Mouse (Mus musculus) myocyte (in vitro differentiated cells): ENCODE results near the gene Tmem161a. TPM values are rescaled to one million over a fixed set of nuclear protein-coding genes. Genes with fewer than 3 reads are reported as not detected.
"Not testable (repeated sequence)": the region's sequence is repeated elsewhere in the genome, so short reads cannot be mapped to it uniquely, and the experiment has no call there.

Experiments used
- H3K27me3 ChIP-seq: one replicate; pipeline ENCODE4 v1.6.1; 2011; ENCODE audit not compliant: control insufficient read depth, insufficient read depth, insufficient read length
- H3K36me3 ChIP-seq: one replicate; pipeline ENCODE4 v1.6.1; 2011; ENCODE audit not compliant: control insufficient read depth, insufficient read depth
- H3K4me2 ChIP-seq: one replicate; pipeline ENCODE4 v1.6.1; 2011; ENCODE audit warnings: low read depth, control low read depth
- H3K4me3 ChIP-seq: one replicate; pipeline ENCODE4 v1.5.1; 2011; ENCODE audit warnings: mild to moderate bottlenecking, control low read depth, moderate library complexity
- H3K79me2 ChIP-seq: one replicate; pipeline ENCODE4 v1.6.1; 2011; ENCODE audit not compliant: control insufficient read depth, insufficient read depth
- H3ac ChIP-seq: one replicate; pipeline ENCODE4 v1.6.1; 2011; ENCODE audit not compliant: control insufficient read depth, insufficient read length
- CEBPB ChIP-seq: IDR thresholded peaks from 2 replicates; pipeline ENCODE4 v1.6.1; 2011; ENCODE audit warnings: mild to moderate bottlenecking, moderate library complexity; ENCODE audit not compliant: poor library complexity, insufficient read depth, severe bottlenecking
- MAX ChIP-seq: IDR thresholded peaks from one replicate; pipeline ENCODE4 v1.6.1; 2011; ENCODE audit warnings: low read depth, mild to moderate bottlenecking, control low read depth
- MYOD1 ChIP-seq, 3 experiments: IDR thresholded peaks; one replicate each; pipeline ENCODE4 v1.6.1; 2011; ENCODE audit warnings: control low read depth in 2 of 3, low read depth in 2 of 3, mild to moderate bottlenecking in 2 of 3, moderate library complexity in 1 of 3; ENCODE audit not compliant: insufficient read length in 2 of 3, control insufficient read depth in 1 of 3
- MYOG ChIP-seq, 3 experiments: IDR thresholded peaks; one replicate each; pipeline ENCODE4 v1.6.1; 2011; ENCODE audit warnings: control low read depth in 2 of 3, low read depth in 2 of 3, mild to moderate bottlenecking in 2 of 3; ENCODE audit not compliant: insufficient read length in 2 of 3, control insufficient read depth in 1 of 3, insufficient read depth in 1 of 3
- POLR2A ChIP-seq: IDR thresholded peaks from one replicate; pipeline ENCODE4 v1.6.1; 2011; ENCODE audit warnings: low read depth, mild to moderate bottlenecking, control low read depth, moderate library complexity; ENCODE audit not compliant: insufficient read length
- POLR2AphosphoS2 ChIP-seq: IDR thresholded peaks from one replicate; pipeline ENCODE4 v1.6.1; 2011; ENCODE audit warnings: low read depth, control low read depth; ENCODE audit not compliant: insufficient read length
- REST ChIP-seq: IDR thresholded peaks from one replicate; pipeline ENCODE4 v1.6.1; 2011; ENCODE audit warnings: mild to moderate bottlenecking, control low read depth, moderate library complexity; ENCODE audit not compliant: insufficient read depth, insufficient read length
- SRF ChIP-seq: IDR thresholded peaks from one replicate; pipeline ENCODE4 v1.6.1; 2011; ENCODE audit warnings: low read depth; ENCODE audit not compliant: control insufficient read depth, insufficient read length
- TCF12 ChIP-seq: IDR thresholded peaks from one replicate; pipeline ENCODE4 v1.6.1; 2011; ENCODE audit warnings: mild to moderate bottlenecking, control low read depth; ENCODE audit not compliant: poor library complexity, insufficient read depth, severe bottlenecking
- USF1 ChIP-seq: IDR thresholded peaks from one replicate; pipeline ENCODE4 v1.6.1; 2011; ENCODE audit warnings: low read depth, mild to moderate bottlenecking, control low read depth, moderate library complexity
- polyA plus RNA-seq: library from polyadenylated mRNA; unstranded; fragments of >200 nt; fragmentation: generic; extraction: Trizol; gene quantifications from one replicate; pipeline ENCODE4 v1.2.1, GENCODE M21; 2012; ENCODE audit warnings: missing spikeins

Tmem161a gene
- polyA plus RNA-seq, 1 experiment = 132 TPM

DNA sequence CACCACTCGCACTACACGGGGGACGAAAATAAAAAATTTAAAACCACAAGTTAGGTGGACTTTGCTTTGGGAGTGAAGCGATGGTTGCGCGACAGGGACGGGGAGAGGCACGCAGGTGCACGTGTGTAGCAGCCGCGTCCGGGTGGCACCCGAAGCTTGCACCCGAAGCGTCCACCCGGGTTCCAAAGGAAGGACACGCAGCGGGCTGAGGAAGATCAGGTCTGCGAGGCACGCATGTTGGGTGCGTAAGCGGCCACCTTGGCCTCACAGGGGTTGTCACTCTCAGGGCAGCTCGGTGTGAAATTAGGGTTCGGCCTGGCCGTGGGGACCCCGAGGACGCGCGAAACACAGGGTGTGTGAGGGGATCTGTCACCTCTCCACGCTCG is 39.6 kb downstream of the Tmem161a start:
- H3K27me3 ChIP-seq = no peaks in the 10 kb centered on the region
- H3ac ChIP-seq = peak overlapping the region; percentile 7
- H3K79me2 ChIP-seq = no peaks in the 10 kb centered on the region
- peak overlapping the region; percentile 96 for H3K4me2 ChIP-seq
- no peaks in the 10 kb centered on the region for H3K36me3 ChIP-seq
- H3K4me3 ChIP-seq = peak overlapping the region; percentile 33
- TF ChIP-seq SRF (no peak), CEBPB (no peak), REST (no peak), MAX (no peak)

DNA sequence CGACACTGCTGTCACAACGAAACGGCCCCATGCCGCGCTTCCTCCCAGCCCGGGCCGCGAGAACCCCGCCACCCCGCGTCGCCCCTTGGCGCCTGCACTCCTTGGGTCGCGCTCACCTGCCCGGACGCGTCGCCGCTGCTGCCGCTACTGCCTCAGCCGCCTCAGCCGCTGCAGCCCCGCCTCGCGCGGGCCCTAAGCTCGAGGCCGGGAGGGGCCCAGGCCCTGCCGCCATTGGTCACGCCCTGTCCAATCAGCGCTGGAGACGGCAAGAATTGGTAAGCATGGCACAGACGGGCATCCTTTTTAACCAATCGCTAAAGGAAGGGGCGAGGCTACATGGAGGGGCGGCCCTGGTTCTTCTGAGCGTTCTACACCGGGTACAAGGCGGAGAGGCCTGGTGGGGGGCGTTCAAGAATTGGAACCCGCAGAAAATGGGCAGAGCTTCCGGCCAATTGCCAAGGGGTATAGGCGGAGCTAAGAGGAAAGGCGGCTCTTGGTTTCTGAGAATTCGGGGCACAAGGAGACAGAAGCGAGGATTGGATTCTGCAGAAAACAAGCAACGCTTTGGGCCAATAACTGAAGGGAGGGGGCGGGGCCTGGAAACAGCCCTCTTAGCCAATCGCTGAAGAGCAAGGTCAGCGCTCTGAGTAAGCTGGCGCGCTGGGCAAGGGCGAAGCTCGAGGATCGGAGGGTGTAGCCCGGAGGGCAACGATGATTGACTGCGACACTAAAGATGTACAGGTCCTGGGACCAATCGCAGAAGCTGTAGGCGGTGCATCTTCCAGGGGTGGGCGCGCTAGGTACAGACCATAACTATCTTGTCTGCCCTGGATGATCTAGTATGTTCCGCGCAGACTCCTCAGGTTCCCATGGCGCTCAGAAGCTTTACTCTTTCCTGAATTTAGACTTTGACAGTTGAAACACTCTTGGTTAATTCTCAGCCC is 40.2 kb downstream of the Tmem161a start, which contains the start of gene Slc25a42:
TSS of gene Slc25a42 (minus strand) at position 194 of the 944 bp plus-strand sequence.
- TF ChIP-seq POLR2AphosphoS2 = peak; percentile 71
- TF ChIP-seq SRF = peak; percentile 70
- peak in 1 of 3 experiments; percentile 55 for TF ChIP-seq MYOD1 (IDR thresholded peaks at IDR 0.05; ENCODE audit: control insufficient read depth in 1 of 3, insufficient read length in 2 of 3, low read depth in 2 of 3)
- no peak for TF ChIP-seq MAX
- TF ChIP-seq POLR2A = peak; percentile 88
- no peak for TF ChIP-seq TCF12
- TF ChIP-seq USF1 = no peak
- H3K4me2 ChIP-seq = peak within 1 kb of the TSS; percentile 96
- H3K79me2 ChIP-seq = no peaks in the 10 kb centered on the region
- H3ac ChIP-seq = peak within 1 kb of the TSS; percentile 7
- no peaks in the 10 kb centered on the region for H3K27me3 ChIP-seq
- H3K36me3 ChIP-seq = no peaks in the 10 kb centered on the region
- peak within 1 kb of the TSS; percentile 33 for H3K4me3 ChIP-seq

DNA sequence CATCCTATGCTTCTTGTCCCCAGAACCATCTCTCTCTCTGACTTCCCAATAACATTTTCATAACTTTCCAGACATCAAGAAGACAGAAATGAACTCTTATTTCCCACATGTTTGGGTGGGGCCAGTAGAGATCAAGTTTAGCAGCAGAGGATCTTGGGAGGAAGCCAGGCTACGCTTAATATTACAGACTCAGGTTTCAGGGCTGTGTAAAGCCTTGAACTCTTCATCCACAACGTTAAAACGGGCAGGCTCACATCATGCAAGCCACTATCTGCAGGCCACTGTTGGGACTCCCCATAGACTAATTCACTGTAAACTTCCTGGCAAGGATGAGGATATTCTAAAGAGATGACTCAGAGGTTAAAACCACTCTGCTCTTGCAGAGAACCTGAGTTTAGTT is 42.3 kb downstream of the Tmem161a start:
- no peaks in the 10 kb centered on the region for H3K79me2 ChIP-seq
- TF ChIP-seq TCF12 = no peak
- TF ChIP-seq REST = no peak
- TF ChIP-seq MYOD1 (IDR thresholded peaks at IDR 0.05; ENCODE audit: control insufficient read depth in 1 of 3, insufficient read length in 2 of 3, low read depth in 2 of 3) = no peak
- no peak for TF ChIP-seq USF1
- H3ac ChIP-seq = no peak overlapping the region
- no peak overlapping the region for H3K4me3 ChIP-seq
- H3K36me3 ChIP-seq = no peaks in the 10 kb centered on the region
- peak overlapping the region; percentile 21 for H3K4me2 ChIP-seq
- H3K27me3 ChIP-seq = no peaks in the 10 kb centered on the region

DNA sequence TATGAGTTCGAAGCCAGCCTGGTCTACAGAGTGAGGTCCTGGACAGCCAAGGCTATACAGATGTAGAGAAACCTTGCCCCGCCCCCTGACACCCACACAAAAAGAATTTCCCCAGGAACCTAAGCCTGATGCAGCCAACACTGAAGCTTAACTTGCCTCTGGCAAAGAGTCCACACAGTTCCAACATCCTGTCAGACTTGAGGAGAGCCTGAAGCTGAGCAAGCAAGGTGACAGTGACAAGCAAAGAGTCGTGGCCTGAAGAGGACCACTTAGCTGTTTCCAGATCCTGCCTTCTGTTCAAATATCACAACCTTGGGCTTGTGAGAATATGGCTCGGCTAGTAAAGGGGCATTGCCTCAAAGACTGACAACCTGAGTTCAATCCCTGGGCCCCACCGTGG is 42.9 kb downstream of the Tmem161a start:
- no peak overlapping the region for H3K4me2 ChIP-seq
- H3K79me2 ChIP-seq = no peaks in the 10 kb centered on the region

DNA sequence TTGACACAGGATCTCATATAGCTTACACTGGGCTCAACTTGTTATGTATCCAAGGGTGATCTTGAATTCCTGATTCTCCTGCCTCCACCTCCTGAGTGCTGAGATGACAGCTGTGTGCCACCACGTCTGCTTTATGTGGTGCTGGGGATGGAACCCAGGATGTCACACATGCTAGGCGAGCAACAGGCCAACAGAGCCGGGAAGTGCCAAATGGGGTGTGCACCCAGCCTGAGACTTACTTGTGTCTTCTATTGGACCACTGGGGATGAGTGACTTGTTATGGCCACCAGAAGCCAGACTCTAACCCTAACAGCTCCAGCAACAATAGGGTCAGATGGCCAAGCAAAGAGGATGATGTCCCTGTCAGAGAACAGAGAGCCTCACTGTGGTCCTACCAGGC is 44.0 kb downstream of the Tmem161a start:
- H3K4me3 ChIP-seq, H3K36me3 ChIP-seq, H3ac ChIP-seq, H3K27me3 ChIP-seq, H3K4me2 ChIP-seq, H3K79me2 ChIP-seq: not testable (repeated sequence)

More for the DNA sequence above, 42.9 kb downstream of the Tmem161a start:
- no peak overlapping the region for H3ac ChIP-seq
- no peaks in the 10 kb centered on the region for H3K36me3 ChIP-seq
- TF ChIP-seq MYOG (IDR thresholded peaks at IDR 0.05; ENCODE audit: control insufficient read depth in 1 of 3, insufficient read depth in 1 of 3, insufficient read length in 2 of 3, low read depth in 2 of 3) (no peak), MAX (no peak), CEBPB (no peak), TCF12 (no peak), MYOD1 (IDR thresholded peaks at IDR 0.05; ENCODE audit: control insufficient read depth in 1 of 3, insufficient read length in 2 of 3, low read depth in 2 of 3) (no peak), USF1 (no peak), POLR2A (no peak), SRF (no peak)
- H3K4me3 ChIP-seq = no peak overlapping the region
- no peaks in the 10 kb centered on the region for H3K27me3 ChIP-seq

DNA sequence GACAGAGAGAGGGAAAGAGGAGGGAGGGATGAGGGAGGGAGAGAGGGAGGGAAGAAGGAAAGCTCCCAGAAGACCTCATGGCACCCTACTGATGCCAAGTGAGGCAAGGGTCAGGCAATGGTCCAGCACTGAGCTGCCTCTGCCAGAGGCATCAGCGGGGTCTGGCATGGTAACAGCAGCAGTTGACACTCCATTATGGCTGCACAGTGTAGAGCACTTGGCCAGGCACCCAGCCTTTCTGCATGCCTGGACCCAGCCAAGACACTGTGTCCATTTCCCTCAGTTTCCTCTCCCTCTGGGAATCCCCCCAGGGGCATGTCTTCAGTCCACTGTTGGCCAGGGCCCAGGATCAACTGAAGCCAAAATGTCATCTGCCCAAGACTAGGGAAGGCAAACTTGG is 44.4 kb downstream of the Tmem161a start:
- H3K4me2 ChIP-seq = no peak overlapping the region
- no peaks in the 10 kb centered on the region for H3K36me3 ChIP-seq
- peak; percentile 15 to 66 (median 48) for TF ChIP-seq MYOG (IDR thresholded peaks at IDR 0.05; ENCODE audit: control insufficient read depth in 1 of 3, insufficient read depth in 1 of 3, insufficient read length in 2 of 3, low read depth in 2 of 3)
- peak in 1 of 3 experiments; percentile 68 for TF ChIP-seq MYOD1 (IDR thresholded peaks at IDR 0.05; ENCODE audit: control insufficient read depth in 1 of 3, insufficient read length in 2 of 3, low read depth in 2 of 3)
- no peak for TF ChIP-seq POLR2A
- no peak overlapping the region for H3ac ChIP-seq
- H3K4me3 ChIP-seq = no peak overlapping the region
- no peaks in the 10 kb centered on the region for H3K79me2 ChIP-seq
- no peaks in the 10 kb centered on the region for H3K27me3 ChIP-seq
